Mouse (Mus musculus) heart, postnatal 36 days (tissue): ENCODE data around the gene Cd7. TPM values are rescaled to one million over a fixed set of nuclear protein-coding genes. Genes with fewer than 3 reads are reported as not detected.
"Not testable (repeated sequence)": the region's sequence is repeated elsewhere in the genome, so short reads cannot be mapped to it uniquely, and the experiment has no call there.

Experiments
- DNase-seq, 2 experiments: peaks; one replicate each; pipeline ENCODE4 v3.0.0; 2021 to 2022
- intact Hi-C: fragments of 180-260 bp; cut with DNase I; formaldehyde crosslinking; loops from one replicate; pipeline ENCODE4 v1.15.1; 2025
- total RNA-seq, 2 experiments: library from RNA; stranded (reverse); gene quantifications; 2 replicates each; pipeline ENCODE4 v1.2.3; 2021

Gene Cd7
- total RNA-seq = under 1 TPM; 0.38 to 0.61 TPM

GRCm38 (mm10) chr11:121039302-121039701 is at the start of gene Cd7:
Gene Cd7 (minus strand): TSS chr11:121039418.
- no peak for DNase-seq
- intact Hi-C loops = no loop called here

- intact Hi-C loops = no loop called here
- no peak for DNase-seq
These were observed 49.8 kb upstream of the Cd7 start for GRCm38 (mm10) chr11:121088997-121089396.

DNA sequence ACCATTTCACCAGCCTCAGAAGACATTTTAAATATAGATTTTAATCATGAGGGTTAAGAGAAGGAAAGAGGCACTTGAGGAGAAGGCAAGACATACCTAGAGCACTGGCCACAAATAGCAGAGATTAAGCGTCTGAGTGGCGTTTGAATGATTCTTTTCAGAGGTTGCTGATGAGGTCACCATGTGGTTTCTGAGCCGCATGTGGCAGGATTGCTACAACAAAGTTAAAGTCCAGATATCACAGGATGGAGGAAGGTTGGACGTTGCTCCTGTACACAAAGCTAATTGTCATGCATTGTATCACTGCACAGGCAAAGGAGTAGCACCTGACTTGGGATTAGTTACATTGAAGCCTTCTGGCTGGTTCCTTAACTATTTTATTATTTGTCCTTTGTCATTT is 47.1 kb upstream of the Cd7 start:
- intact Hi-C loops = no loop called here
- no peak for DNase-seq

DNA sequence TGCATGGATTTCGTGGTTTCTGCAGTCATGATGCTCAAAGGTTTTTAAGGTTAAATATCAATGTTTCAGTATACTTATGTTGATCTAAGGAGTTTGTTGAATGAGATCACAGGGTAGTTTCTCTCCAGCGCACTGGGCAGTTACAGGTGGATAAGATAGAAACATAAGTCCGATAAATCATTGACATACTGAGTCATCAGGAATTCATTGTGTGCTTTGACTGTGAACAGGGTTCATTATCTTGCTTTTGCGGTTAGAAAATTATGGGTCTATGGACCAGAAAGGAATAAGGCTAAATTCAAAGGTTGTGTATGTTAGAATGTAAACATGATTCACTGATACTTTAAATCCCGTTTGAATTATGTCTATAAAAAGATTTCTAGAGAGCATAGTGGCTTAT is 46.0 kb upstream of the Cd7 start:
- intact Hi-C loops = no loop called here
- DNase-seq = no peak

DNA sequence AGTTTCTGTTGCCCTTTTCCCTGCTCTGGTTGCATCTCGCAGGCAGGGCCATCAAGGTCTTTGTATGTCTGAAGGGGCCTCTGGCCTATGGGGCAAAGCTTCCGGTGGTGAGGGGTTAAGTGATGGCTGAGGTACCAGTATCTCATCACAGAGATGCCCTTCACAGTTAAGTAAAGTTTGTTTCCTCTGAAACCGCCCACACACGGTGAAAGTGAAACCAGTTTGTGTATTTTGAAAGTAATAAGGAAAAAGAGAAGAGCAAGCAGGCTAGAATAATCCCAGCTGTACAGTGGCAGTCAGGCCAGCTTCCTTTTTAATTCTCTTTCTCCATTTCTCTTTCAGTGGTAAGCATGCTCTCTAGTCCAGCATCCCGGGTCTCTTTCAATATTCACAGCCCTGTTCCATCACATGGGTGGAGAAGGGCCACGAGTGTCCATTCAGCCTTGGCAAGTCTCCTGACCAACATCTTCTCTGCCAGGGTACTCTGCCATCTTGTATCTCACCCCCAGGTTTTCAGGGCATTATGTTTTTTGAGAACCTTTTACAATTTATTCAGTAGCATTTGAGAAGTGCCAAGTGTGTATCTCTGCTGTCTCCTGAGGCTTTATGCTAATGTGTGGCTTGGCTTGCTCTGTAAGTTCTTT is 43.8 kb upstream of the Cd7 start:
- intact Hi-C loops = no loop called here
- peak; percentile 31 to 42 for DNase-seq

DNA sequence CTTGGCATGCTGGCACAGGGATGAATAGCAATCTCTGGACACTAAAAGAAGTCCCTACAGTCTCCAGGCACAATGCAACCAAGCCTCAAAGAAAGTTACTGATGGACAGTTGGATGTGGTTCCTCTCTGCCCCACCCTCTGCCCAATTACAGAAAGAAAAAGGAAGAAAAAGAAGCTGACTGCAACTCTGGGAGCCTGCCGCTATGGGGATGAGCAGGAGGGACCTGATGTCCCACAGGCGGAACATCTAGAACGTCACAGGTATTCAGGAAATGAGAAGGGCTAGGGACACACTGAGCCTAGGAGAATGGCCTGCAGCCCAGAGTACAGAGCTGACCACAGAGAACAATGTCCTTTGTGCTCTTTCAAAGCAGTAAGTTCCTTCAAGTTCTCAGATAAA is 43.0 kb upstream of the Cd7 start:
- intact Hi-C loops = no loop called here
- no peak for DNase-seq

GRCm38 (mm10) chr11:121081120-121081519 is 41.9 kb upstream of the Cd7 start, which contains the start of gene Sectm1a:
Gene Sectm1a (minus strand): TSS chr11:121081220.
- intact Hi-C loops = no loop called here

GRCm38 (mm10) chr11:121080330-121080729 is 41.1 kb upstream of the Cd7 start:
- intact Hi-C loops = no loop called here
- DNase-seq = no peak

More at GRCm38 (mm10) chr11:121081120-121081519, 41.9 kb upstream of the Cd7 start, which contains the start of gene Sectm1a:
- DNase-seq = no peak

DNA sequence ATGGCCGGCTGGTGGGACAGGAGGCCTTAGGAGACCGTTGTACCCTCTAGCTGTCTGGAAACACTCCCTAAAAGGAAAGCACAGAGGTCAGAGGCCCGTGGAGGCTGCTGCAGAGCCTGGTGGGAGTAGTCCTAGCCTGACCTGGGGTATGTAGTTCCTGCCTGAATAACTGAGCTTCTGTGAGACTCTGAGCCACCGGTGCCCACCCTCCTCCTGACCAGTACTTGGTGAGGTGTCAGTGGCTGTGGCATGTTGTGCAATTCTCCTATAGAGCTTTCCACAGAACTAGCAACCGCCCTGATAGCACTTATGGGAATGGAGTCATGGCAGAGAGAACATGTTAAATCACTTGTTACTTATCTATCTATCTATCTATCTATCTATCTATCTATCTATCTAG is 36.4 kb upstream of the Cd7 start:
- intact Hi-C loops = no loop called here
- DNase-seq = no peak

GRCm38 (mm10) chr11:121069662-121070061 is 30.4 kb upstream of the Cd7 start:
- intact Hi-C loops, DNase-seq: not testable (repeated sequence)

DNA sequence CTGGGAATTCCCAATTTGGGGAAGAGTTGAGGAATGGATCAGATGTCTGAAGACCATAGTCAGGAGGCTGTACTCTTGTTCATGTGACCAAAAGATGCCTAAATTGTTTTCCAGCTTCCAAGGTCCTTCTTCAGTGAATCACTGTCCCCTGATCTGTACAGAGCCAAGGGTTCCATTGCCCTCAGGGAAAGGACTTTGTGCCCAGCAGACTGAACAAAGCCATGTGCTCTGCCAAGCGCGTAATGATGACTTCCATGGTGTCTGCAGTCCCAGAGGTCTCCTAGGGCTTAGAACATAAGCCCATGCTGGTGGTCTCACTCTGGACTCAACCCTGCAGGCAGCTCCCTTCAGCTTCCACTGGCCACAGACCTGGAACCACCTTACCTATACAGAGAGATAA is 28.7 kb upstream of the Cd7 start:
- DNase-seq = no peak
- intact Hi-C loops = no loop called here

GRCm38 (mm10) chr11:121064197-121064596 is 25.0 kb upstream of the Cd7 start:
- intact Hi-C loops = no loop called here

GRCm38 (mm10) chr11:121063379-121063778 is 24.2 kb upstream of the Cd7 start, which contains the start of gene Sectm1b:
Gene Sectm1b (minus strand): TSS chr11:121063569.
- DNase-seq = no peak
- intact Hi-C loops = no loop called here

More at GRCm38 (mm10) chr11:121064197-121064596, 25.0 kb upstream of the Cd7 start:
- DNase-seq = no peak

- DNase-seq = no peak
These were observed 22.4 kb upstream of the Cd7 start for GRCm38 (mm10) chr11:121061615-121062014.

GRCm38 (mm10) chr11:121060401-121061067 is 21.3 kb upstream of the Cd7 start:
- DNase-seq, intact Hi-C loops: not testable (repeated sequence)

More at GRCm38 (mm10) chr11:121061615-121062014, 22.4 kb upstream of the Cd7 start:
- intact Hi-C loops = no loop called here

DNA sequence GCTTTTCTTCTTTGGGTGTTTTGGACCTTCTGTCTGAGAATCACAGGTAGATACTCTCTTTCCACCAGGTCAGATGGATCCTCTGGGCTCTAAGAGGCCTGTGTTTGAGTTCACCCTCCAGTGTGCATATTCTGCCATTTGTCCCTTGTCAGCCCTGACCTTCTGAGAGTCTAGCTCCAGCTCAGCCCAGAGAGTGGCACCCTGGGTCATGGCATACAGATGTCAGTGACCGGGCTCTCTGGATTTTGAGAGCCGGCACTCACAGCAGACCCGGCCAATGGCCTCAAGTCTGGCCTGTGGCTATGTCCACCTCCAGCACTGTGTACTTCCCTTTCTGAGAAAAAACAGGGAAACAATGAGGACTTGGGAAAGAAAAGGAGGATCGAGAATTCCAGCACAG is 20.3 kb upstream of the Cd7 start:
- intact Hi-C loops = no loop called here
- DNase-seq = no peak

DNA sequence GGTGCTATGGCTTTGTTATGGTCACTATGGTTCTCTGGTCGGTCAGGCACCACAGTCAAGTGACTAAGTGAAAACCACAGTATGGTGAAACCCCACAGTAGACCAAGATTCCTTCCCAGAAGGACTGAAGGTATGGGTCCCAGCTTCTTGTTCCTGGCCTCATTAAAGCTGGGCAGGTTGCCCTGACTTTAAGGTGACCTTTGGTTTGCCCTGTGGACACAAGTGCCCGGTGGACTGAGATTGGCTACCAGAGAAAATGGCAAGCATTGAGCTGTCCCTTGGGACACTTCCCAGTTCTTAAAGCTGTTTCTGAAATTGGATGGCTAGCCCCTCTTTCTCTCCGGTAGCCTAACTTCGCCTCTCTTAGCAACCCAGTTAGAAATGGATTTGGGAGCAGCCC is 19.7 kb upstream of the Cd7 start:
- intact Hi-C loops = no loop called here
- no peak for DNase-seq

DNA sequence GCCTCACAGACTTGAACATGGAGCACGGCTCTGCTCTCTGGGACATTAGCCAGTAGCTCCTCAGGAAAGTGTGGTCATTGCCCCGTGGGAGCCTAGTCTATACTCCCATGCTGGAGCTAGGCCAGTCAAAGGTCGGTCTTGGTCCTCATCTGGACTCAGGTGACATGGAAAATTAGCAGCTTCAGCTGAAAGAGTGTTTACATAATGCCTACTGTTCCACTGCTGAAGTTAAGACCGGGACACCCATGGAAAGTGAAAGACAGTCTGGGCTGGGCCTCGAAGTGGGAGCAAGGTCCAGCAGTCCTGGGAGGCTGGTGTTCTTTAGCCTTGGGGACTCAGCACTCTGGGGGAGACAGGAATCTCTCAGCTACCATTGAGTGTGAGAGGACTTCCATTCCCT is 18.9 kb upstream of the Cd7 start:
- DNase-seq = no peak
- intact Hi-C loops = no loop called here

- intact Hi-C loops = no loop called here
- no peak for DNase-seq
These were observed 17.5 kb upstream of the Cd7 start for GRCm38 (mm10) chr11:121056536-121057236.

DNA sequence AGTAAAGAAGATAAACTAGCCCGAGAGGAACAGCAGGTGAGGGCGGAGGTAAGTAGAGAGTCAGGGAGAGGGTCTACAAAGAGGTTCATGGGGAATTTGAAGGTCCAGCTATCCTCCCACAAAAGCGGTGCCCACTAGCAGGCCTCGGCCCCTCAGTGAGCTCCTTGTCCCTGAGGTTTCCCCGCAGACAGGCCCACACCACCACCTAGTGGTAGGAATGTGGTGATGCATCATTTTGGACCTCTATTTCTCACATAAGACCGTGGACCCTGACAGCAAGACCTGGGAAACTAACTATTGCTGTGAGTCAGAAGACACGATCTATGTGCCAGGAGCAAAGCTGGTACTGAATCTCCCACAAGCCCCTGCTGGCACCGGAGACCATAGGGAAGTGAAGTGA is 14.3 kb upstream of the Cd7 start:
- DNase-seq = peak; percentile 80 to 81
- intact Hi-C loops = loop anchor here (5.0 kb wide), 1 partner anchor 84 kb away; no protein-coding TSS in a partner anchor

- DNase-seq = no peak
- intact Hi-C loops = loop anchor here (5.0 kb wide), 1 partner anchor 85 kb away; no protein-coding TSS in a partner anchor
These were observed 13.2 kb upstream of the Cd7 start for GRCm38 (mm10) chr11:121052387-121052786.
